Mouse (Mus musculus): ENCODE data around the gene Plxna4.

DNA sequence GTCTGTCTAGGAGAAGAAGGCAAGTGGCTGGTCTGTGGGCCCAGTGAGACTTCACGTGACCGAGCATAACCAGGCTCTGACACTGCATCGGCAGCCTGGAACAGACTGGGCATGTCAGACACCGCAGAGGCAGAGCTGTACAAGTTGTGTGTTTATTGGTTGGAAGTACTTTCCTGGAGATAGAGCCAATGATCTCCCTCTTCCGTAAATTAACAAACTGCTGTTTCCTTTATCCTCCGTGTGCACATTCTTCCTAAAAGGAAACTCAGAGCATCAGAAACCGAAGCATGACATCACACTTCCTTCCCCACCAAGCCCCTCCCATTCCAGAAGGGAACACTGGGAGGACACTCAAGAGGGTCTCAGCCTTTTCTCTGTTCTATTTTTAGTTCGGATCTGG, 127.6 kb downstream of the Plxna4 start:
- TF ChIP-seq CTCF (IDR thresholded peaks at IDR 0.05; ENCODE audit: insufficient read depth, low read depth, low read length) (no peak), POLR2A (IDR thresholded peaks at IDR 0.05; ENCODE audit: insufficient read depth, low read depth, low read length) (no peak)

All from olfactory bulb, adult 2 months (tissue).